Mouse (Mus musculus): Measurements from ENCODE around the gene Krt34. TPM values are rescaled to one million over a fixed set of nuclear protein-coding genes. Genes with fewer than 3 reads are reported as not detected.

Krt34 gene
- polyA plus RNA-seq (2015; fragmentation: Nextera tagmentation; extraction: Ambion mirVana): not detected in 2 replicates

DNA sequence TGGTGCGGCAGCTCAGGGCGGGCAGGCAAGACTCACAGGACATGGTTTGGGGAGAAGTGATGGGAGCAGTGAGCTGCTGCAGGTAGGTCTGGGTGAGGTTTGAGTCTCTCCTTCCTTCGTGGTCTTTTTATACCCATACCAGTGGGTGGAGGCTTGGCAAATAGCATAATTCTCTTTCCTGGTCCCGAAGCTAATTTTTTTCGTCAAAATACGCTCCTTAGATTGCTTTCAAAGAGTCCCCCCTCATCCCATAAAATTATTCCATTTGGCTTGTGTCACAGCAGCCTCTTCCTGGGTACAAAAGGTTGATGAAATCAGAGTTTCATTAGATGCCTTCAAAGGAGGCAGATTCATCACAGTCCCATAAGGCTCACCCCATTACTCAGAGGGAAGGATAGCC, at the start of gene Krt34:
TSS of gene Krt34 (minus strand) at position 101 of the 400 bp plus-strand sequence.

GRCm38 (mm10) chr11:100087861-100088260, 46.5 kb upstream of the Krt34 start, which contains the start of gene Krt32:
TSS of gene Krt32 (minus strand) at chr11:100088226.

DNA sequence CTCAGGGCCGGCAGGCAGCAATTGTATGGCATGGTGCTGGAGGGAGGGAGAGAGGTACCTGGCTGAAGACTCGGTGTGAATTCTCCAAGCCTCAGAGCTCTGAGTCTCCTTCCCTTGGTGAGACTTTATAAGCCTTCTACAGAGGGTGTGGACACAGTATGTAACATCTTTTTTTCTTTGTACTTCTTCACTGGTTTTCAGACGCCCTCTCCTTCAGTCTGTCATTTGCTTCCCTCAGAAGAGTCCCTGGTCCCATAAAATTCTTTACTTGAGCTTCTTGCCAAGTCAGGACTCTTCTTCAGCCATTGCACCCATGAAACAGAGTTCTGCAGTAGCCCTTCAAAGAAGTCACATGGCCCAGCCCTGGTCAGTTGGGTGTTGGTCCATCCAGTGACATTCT, 9.1 kb upstream of the Krt34 start, which contains the start of gene Krt31:
TSS of gene Krt31 (minus strand) at position 101 of the 400 bp plus-strand sequence.

DNA sequence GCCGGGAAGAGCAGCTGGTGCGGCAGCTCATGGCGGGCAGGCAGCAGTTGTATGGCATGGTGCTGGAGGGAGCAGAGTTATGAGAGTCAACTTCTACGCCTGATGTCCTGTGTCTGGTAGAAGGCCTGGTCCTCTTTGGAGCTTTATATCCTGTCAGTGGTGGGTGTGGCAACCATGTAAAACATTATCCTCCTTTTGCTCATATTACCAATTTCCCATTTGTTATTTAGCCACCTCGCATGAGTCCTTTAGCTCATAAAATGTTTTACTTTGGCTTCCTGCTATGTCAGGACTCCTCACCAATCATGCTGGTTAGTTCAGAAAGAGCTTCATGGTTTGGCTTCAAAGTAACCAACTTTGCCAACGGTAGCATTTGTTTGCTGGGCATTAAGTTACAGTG, 11.6 kb downstream of the Krt34 start, which contains the start of gene Krt33b:
TSS of gene Krt33b (minus strand) at position 101 of the 400 bp plus-strand sequence.

GRCm38 (mm10) chr11:100016112-100016511, 25.2 kb downstream of the Krt34 start, which contains the start of gene Krt33a:
TSS of gene Krt33a (minus strand) at chr11:100016212.

DNA sequence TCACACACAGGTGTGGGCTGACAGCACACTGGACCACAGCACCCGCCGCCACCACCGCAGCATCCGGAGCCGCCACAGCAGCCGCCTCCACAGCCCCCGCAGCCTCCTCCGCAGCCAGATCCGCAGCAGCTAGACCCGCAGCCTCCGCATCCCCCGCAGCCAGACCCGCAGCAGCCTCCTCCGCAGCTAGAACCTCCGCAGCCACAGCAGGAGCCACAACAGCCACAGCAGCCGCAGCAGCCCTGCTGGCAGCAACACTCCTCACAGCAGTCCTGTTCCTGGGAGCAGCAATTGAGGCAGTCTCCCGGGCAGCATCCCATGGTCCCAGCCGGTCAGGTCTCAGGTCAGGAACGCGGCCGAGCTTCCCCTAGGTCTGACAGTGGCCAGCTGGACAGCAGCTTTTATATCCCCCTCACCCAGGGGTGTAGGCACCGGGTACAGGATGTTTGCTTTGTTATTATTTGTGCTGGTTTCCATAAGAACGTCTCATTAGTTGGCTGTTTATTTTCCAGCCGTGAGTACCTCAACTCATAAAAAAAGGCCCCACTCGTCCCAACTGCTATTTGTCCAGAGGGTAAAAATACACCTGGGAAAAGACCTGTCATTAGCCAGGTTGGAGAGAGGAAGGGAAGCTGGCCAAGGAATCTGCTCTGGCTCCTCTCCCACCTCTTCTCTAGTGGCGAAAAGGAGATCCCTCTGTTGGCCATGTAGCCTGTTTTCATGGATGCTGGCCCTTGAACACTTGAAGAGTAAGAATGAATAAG, 47.6 kb downstream of the Krt34 start, which contains the start of gene Krtap17-1:
TSS of gene Krtap17-1 (minus strand) at position 375 of the 764 bp plus-strand sequence.

Other genes with a start within 250 kb of the Krt34 start
- gene Gm11596, start 248.1 kb downstream of the Krt34 start, polyA plus RNA-seq (2015; fragmentation: Nextera tagmentation; extraction: Ambion mirVana): not detected in 2 replicates
- not detected in 2 replicates for gene Gm11569, start 242.6 kb downstream of the Krt34 start, polyA plus RNA-seq (2015; fragmentation: Nextera tagmentation; extraction: Ambion mirVana)
- not detected in 2 replicates for gene Gm11554, start 237.1 kb downstream of the Krt34 start, polyA plus RNA-seq (2015; fragmentation: Nextera tagmentation; extraction: Ambion mirVana)
- not detected in 2 replicates for gene Krtap4-13, start 231.7 kb downstream of the Krt34 start, polyA plus RNA-seq (2015; fragmentation: Nextera tagmentation; extraction: Ambion mirVana)
- not detected in 2 replicates for gene Gm11564, start 225.9 kb downstream of the Krt34 start, polyA plus RNA-seq (2015; fragmentation: Nextera tagmentation; extraction: Ambion mirVana)
- not detected in 2 replicates for gene 2300003K06Rik, start 203.5 kb downstream of the Krt34 start, polyA plus RNA-seq (2015; fragmentation: Nextera tagmentation; extraction: Ambion mirVana)
- gene Krtap4-16, start 189.9 kb downstream of the Krt34 start, polyA plus RNA-seq (2015; fragmentation: Nextera tagmentation; extraction: Ambion mirVana): not detected in 2 replicates
- not detected in 2 replicates for gene Gm11568, start 183.6 kb downstream of the Krt34 start, polyA plus RNA-seq (2015; fragmentation: Nextera tagmentation; extraction: Ambion mirVana)
- not detected in 2 replicates for gene Gm11559, start 177.1 kb downstream of the Krt34 start, polyA plus RNA-seq (2015; fragmentation: Nextera tagmentation; extraction: Ambion mirVana)
- gene Krtap9-1, start 168.2 kb downstream of the Krt34 start, polyA plus RNA-seq (2015; fragmentation: Nextera tagmentation; extraction: Ambion mirVana): not detected in 2 replicates
- not detected in 2 replicates for gene Gm11567, start 162.4 kb downstream of the Krt34 start, polyA plus RNA-seq (2015; fragmentation: Nextera tagmentation; extraction: Ambion mirVana)
- not detected in 2 replicates for gene Krtap31-1, start 133.6 kb downstream of the Krt34 start, polyA plus RNA-seq (2015; fragmentation: Nextera tagmentation; extraction: Ambion mirVana)
- gene Gm11565, start 126.8 kb downstream of the Krt34 start, polyA plus RNA-seq (2015; fragmentation: Nextera tagmentation; extraction: Ambion mirVana): not detected in 2 replicates
- not detected in 2 replicates for gene Krtap31-2, start 105.3 kb downstream of the Krt34 start, polyA plus RNA-seq (2015; fragmentation: Nextera tagmentation; extraction: Ambion mirVana)
- gene Krtap9-5, start 93.1 kb downstream of the Krt34 start, polyA plus RNA-seq (2015; fragmentation: Nextera tagmentation; extraction: Ambion mirVana): not detected in 2 replicates
- not detected in 2 replicates for gene Krtap29-1, start 62.5 kb downstream of the Krt34 start, polyA plus RNA-seq (2015; fragmentation: Nextera tagmentation; extraction: Ambion mirVana)
- not detected in 2 replicates for gene Krtap16-1, start 55.0 kb downstream of the Krt34 start, polyA plus RNA-seq (2015; fragmentation: Nextera tagmentation; extraction: Ambion mirVana)
- gene Krtap17-1, start 47.6 kb downstream of the Krt34 start, polyA plus RNA-seq (2015; fragmentation: Nextera tagmentation; extraction: Ambion mirVana): not detected in 2 replicates
- gene Krt33a, start 25.3 kb downstream of the Krt34 start, polyA plus RNA-seq (2015; fragmentation: Nextera tagmentation; extraction: Ambion mirVana): 0.12 TPM in 1 of 2 replicates, not detected in the other
- gene Krt33b, start 11.7 kb downstream of the Krt34 start, polyA plus RNA-seq (2015; fragmentation: Nextera tagmentation; extraction: Ambion mirVana): 0.07 TPM in 1 of 2 replicates, not detected in the other
- not detected in 2 replicates for gene Krt31, start 9.0 kb upstream of the Krt34 start, polyA plus RNA-seq (2015; fragmentation: Nextera tagmentation; extraction: Ambion mirVana)
- gene Krt32, start 46.7 kb upstream of the Krt34 start, polyA plus RNA-seq (2015; fragmentation: Nextera tagmentation; extraction: Ambion mirVana): not detected in 2 replicates
- not detected in 2 replicates for gene Krt35, start 54.7 kb upstream of the Krt34 start, polyA plus RNA-seq (2015; fragmentation: Nextera tagmentation; extraction: Ambion mirVana)
- 0.10 and 0.16 TPM in 2 replicates for gene Krt36, start 64.1 kb upstream of the Krt34 start, polyA plus RNA-seq (2015; fragmentation: Nextera tagmentation; extraction: Ambion mirVana)
- gene Krt13, start 80.0 kb upstream of the Krt34 start, polyA plus RNA-seq (2015; fragmentation: Nextera tagmentation; extraction: Ambion mirVana): 1.4 and 1.9 TPM in 2 replicates
- gene Krt15, start 94.4 kb upstream of the Krt34 start, polyA plus RNA-seq (2015; fragmentation: Nextera tagmentation; extraction: Ambion mirVana): 795 and 814 TPM in 2 replicates
- gene Krt19, start 107.1 kb upstream of the Krt34 start, polyA plus RNA-seq (2015; fragmentation: Nextera tagmentation; extraction: Ambion mirVana): 788 and 849 TPM in 2 replicates
- not detected in 2 replicates for gene Krt9, start 151.7 kb upstream of the Krt34 start, polyA plus RNA-seq (2015; fragmentation: Nextera tagmentation; extraction: Ambion mirVana)
- 230 and 251 TPM in 2 replicates for gene Krt14, start 166.0 kb upstream of the Krt34 start, polyA plus RNA-seq (2015; fragmentation: Nextera tagmentation; extraction: Ambion mirVana)
- not detected in 2 replicates for gene Krt16, start 207.3 kb upstream of the Krt34 start, polyA plus RNA-seq (2015; fragmentation: Nextera tagmentation; extraction: Ambion mirVana)
- 4.6 and 5.2 TPM in 2 replicates for gene Krt17, start 219.5 kb upstream of the Krt34 start, polyA plus RNA-seq (2015; fragmentation: Nextera tagmentation; extraction: Ambion mirVana)
- gene Krt42, start 228.3 kb upstream of the Krt34 start, polyA plus RNA-seq (2015; fragmentation: Nextera tagmentation; extraction: Ambion mirVana): not detected in 2 replicates

Measured in urinary bladder, postnatal 0 days (tissue).